Mouse (Mus musculus): ENCODE data around the gene Ptch2. TPM values are rescaled to one million over a fixed set of nuclear protein-coding genes. Genes with fewer than 3 reads are reported as not detected.
A peak's percentile ranks its signal among the peaks of the same experiment; 100 is the strongest.

Gene Ptch2
- total RNA-seq, 2 experiments from 2014 or later = 1.4 to 1.9 TPM

GRCm38 (mm10) chr4:117125348-117125909, 29.6 kb downstream of the Ptch2 start, which contains the start of gene Btbd19:
Gene Btbd19, minus strand, starts transcription at chr4:117125725.
- intact Hi-C loops (cut with DNase I) = loop anchor here (10.0 kb wide), 1 partner anchor 301 kb away; the partner anchor contains the start of gene Hpdl
- DNase-seq (ENCODE audit: low spot score in 2 of 2) = peak; percentile 75 to 80

GRCm38 (mm10) chr4:117125910-117126674, 30.2 kb downstream of the Ptch2 start:
- no peak for DNase-seq (ENCODE audit: low spot score in 2 of 2)
- intact Hi-C loops (cut with DNase I) = loop anchor here (10.0 kb wide), 1 partner anchor 301 kb away; the partner anchor contains the start of gene Hpdl

DNA sequence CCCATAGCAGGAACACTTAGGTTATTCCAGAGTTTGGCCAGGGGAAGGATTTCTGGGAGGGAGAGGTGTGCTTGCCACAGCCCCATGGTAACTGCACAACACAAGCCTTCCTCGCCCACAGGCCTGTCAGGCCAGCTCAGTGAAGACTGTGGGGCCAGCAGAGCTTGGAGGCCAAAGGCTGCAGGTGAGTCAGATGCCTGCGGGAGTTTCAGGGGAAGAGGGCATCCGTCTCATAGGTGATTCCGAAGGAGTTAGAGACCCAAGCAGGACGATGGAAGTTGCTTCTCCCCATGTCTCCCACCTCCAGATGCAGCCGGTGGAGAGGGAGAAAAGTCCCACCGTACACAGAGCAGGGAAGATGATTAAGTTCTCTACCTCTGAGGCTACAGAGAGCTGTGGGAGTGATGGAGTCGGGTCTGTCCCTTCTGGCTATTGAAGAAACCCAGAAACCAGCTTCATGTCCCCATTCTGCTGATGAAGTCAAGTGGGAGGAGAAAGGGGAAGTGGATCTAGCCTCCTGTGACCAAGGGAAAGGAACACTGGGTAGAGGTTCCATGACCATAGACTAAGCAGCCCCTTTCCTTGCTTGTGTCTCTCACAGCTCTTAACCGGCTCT, 30.9 kb downstream of the Ptch2 start, which contains the start of gene Tctex1d4:
Tctex1d4 (plus strand) TSS at position 120 of the 616 bp plus-strand sequence.
- intact Hi-C loops (cut with DNase I) = loop anchor here (10.0 kb wide), 1 partner anchor 302 kb away; the partner anchor contains the start of gene Hpdl
- DNase-seq (ENCODE audit: low spot score in 2 of 2) = no peak

DNA sequence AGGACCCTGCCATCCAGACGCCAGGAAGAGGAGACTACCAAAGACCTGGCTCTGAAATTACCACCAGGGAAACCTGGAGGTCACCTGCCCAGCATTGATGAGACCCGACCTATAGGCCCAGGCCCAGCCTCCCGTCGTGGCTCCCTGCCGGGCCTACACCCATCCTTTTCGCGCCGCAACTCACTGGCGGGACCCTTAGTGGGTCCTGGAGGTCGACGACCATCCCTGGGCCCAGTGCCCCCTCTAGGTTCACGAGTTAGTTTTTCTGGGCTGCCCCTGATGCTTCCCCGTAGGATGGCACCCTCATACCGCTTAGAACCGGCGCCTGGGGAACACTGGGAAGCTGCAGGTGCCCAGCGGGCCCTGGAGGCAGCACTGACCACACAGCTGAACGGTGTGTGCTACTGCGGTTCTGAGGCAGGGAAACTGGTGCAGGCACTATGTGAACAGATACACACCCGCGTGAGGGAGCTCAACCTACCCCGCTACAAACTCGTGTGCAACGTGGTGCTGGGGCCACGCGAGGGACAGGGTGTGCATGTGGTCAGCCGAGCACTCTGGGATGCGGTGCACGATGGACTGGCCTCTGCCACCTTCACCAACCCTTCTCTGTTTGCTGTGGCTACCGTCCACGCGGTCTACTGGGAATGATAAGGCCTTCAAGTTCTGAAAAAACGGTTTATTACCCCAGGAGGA, 32.3 kb downstream of the Ptch2 start:
- no peak for DNase-seq (ENCODE audit: low spot score in 2 of 2)
- intact Hi-C loops (cut with DNase I) = loop anchor here (10.0 kb wide), 1 partner anchor 303 kb away; the partner anchor contains the start of gene Hpdl

DNA sequence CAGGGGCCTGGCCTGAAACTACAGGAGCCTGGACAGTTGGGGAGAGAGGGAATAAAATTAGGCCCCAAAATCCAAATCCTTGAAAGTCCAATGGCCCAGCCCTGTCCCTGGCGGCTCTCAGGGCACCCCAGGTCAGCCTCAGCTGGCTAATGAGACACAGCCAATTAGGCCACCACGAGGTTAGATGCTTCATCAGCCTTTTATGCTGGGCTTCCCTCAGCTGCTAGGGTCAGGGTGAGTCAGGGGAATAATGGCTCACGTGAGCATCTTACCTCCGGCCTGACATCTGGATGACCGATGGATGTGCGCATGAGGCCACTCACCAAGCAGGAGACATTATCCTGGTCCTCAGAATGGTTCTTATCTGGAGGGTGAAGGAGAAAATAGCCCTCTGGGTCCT, 34.9 kb downstream of the Ptch2 start:
- intact Hi-C loops (cut with DNase I) = no loop called here

GRCm38 (mm10) chr4:117131198-117131597, 35.3 kb downstream of the Ptch2 start:
- intact Hi-C loops (cut with DNase I) = no loop called here
- no peak for DNase-seq (ENCODE audit: low spot score in 2 of 2)

More for the DNA sequence above, 34.9 kb downstream of the Ptch2 start:
- no peak for DNase-seq (ENCODE audit: low spot score in 2 of 2)

DNA sequence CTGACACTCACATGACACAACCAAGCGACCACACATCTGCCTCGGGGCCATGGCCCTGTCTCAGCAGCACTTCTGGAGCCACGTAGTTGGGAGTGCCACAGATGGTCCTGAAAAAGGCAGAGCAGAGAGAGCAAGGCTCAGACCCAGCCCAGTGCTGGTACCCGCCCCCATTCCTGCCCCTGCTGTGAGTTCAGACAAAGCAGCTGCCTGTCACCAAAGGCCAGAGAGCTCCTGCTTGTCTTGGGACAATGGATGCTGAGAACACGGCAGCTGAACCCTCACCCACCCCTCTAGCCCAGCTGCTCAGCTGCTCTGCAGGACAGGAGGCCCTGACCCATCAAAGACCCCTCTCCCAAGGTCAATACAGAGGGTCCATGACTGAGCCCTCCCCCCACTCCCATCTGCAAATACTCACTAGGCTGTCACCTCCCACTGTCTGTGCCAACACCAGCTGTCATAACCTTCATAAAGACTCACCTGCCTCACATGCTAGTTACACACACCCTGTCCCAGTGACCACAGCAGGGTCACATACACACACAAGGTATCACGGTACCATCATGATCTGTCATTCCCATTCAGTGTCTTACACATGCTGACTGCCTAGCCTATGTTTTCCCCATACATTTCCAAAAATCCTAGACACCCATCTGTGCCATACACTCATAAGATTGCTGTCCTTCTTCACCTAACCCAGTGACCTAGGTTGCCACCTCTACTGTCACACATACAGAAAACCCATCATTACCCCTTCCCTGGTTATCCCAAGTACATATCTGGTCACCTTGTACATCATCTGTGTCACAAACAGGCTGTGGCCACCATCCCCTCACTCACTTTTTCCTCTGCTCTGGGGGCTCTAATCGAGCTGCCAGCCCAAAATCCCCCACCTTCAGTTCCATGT, 36.3 kb downstream of the Ptch2 start:
- intact Hi-C loops (cut with DNase I) = no loop called here
- DNase-seq (ENCODE audit: low spot score in 2 of 2) = no peak

DNA sequence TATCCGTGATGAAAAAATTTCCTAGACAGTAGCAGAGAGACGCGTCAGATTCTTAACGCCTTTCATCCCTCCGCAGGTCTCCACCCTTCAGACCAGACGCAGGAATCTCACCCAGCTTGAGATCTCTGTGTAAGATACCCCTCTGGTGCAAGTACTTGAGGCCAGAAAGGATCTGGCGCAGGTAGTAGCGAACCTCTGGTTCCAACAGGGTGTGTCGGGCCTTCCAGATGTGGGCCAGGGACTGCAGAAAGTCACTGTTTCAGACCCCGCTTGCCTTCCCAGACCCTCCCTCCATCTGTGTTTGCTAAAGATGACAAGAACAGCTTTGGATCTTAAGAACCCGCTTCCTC, 36.9 kb downstream of the Ptch2 start:
- intact Hi-C loops (cut with DNase I) = no loop called here
- no peak for DNase-seq (ENCODE audit: low spot score in 2 of 2)

- intact Hi-C loops (cut with DNase I) = no loop called here
- peak in 1 of 2 experiments; percentile 45 for DNase-seq (ENCODE audit: low spot score in 2 of 2)
Observed at GRCm38 (mm10) chr4:117133366-117133796, 37.5 kb downstream of the Ptch2 start.

DNA sequence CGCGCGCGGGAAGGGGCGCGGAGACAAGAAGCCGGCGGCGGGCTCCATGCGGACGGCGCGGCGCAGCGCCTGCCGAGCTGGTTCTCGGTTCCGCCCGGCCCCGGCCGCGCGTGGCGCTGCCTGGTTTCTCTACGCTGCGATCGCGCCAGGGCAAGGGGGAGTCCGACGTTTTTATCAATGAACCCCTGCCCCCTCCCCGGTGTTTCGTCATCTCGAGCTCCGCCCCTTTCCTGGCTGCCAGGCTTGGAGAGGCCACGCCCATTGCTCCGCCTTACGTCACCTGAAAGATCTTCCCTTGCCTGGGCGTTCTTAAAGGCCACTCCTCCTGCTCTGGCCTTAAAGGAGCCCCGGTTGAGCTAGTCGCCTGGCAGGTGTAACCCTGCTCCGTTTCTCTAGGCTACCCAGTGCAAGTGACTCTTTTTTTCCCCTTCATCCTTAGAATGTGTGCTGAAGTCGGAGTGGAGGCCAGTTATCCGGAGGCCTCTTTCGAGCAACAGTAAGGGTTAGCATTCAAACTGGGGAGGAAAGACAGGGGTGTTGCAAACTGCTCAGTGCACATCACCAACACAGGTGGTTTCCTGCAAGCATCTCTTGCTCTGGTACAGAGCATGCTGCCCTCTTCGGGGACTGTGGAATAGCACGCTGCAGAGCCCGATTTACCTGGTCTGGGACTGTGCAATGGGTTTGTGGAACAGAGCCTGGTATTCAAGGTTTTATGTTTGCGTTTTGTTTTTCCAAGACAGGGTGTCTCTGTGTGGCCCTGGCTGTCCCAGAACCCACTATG, 38.1 kb downstream of the Ptch2 start, which contains the start of gene Plk3:
Plk3 (minus strand) TSS at position 147 of the 784 bp plus-strand sequence.
- intact Hi-C loops (cut with DNase I) = no loop called here
- DNase-seq (ENCODE audit: low spot score in 2 of 2) = peak; percentile 96

GRCm38 (mm10) chr4:117134601-117134995, 38.7 kb downstream of the Ptch2 start:
- DNase-seq (ENCODE audit: low spot score in 2 of 2) = no peak
- intact Hi-C loops (cut with DNase I) = no loop called here

DNA sequence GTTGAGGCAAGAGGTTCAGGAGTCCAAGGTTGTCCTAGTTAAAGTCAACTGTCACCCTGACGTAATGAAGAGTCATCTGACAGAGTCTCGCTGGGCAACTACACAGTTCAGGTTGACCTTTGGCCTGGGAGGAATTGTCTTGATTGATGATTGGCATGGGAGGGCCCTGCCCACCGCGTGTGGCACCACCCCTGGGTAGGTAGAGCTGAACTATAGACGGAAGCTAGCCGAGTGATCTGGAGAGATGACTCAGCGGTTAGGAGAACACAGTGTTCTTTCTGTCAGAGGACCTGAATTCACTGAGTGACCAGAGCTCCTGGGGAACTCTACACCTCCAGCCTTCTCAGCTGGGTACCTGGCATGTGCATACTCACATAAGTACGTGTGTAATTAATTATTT, 40.2 kb downstream of the Ptch2 start:
- intact Hi-C loops (cut with DNase I) = loop anchor here (5.0 kb wide), 1 partner anchor 139 kb away; the partner anchor contains the start of gene Hectd3
- no peak for DNase-seq (ENCODE audit: low spot score in 2 of 2)

GRCm38 (mm10) chr4:117138295-117139216, 42.7 kb downstream of the Ptch2 start:
- no peak for DNase-seq (ENCODE audit: low spot score in 2 of 2)
- intact Hi-C loops (cut with DNase I) = loop anchor here (5.0 kb wide), 1 partner anchor 141 kb away; the partner anchor contains the start of gene Hectd3

DNA sequence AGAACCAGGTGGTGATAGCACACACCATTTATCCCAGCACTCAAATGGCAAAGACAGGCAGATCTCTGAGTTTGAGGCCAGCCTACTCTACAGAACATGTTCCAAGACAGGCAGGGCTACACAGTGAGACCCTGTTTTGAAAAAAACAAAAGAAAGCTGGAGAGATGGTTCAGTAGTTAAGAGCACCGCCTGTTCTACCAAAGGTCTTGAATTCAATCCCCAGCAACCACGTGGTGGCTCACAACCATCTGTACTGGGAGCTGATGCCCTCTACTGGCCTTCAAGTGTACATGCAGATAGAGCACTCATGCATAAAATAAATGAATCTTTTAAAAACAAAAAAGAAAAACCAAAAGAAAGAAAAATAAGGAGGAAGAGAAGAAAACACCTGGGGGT, 43.3 kb downstream of the Ptch2 start:
- no peak for DNase-seq (ENCODE audit: low spot score in 2 of 2)
- intact Hi-C loops (cut with DNase I) = loop anchor here (5.0 kb wide), 1 partner anchor 142 kb away; the partner anchor contains the start of gene Hectd3

- intact Hi-C loops (cut with DNase I) = no loop called here
- DNase-seq (ENCODE audit: low spot score in 2 of 2) = no peak
Observed at GRCm38 (mm10) chr4:117140613-117141012, 44.7 kb downstream of the Ptch2 start.

DNA sequence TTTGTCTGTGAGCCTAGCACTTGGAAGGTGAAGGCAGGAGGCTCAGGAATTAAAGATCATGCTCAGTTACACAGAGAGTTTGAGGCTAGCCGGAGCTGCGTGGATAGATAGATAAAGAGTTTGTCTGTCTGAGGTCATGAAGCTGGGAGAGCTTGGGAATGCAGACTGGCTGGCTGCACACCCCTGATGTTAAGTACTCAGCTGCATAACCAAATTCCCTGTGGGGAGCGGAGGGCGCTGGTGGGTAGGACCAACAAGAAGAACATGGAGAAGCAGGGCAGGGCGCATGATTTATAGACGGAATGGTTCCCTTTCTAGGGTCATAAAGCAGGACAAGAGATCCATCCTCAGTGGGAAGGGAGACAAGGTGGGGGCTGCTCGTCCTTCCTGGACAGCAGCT, 47.1 kb downstream of the Ptch2 start:
- no peak for DNase-seq (ENCODE audit: low spot score in 2 of 2)
- intact Hi-C loops (cut with DNase I) = no loop called here

DNA sequence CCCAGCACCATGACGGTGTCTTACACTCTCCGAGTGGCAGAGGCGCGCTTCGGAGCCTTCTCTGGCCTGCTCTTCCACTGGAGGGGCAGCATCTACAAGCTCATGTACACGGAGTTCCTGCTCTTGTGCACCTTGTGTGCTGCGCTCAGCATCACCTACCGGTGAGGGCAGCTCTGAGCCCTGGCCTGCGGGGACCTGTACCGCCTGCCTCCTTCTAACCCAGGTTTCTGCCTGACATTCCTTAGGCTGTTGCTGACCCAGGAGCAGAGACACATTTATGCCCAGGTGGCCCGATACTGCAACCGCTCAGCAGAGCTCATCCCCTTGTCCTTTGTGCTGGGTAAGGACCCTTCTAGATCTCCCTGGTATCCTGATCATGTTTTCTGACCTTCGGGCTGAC, 49.4 kb downstream of the Ptch2 start:
- DNase-seq (ENCODE audit: low spot score in 2 of 2) = no peak
- intact Hi-C loops (cut with DNase I) = no loop called here
